Mouse (Mus musculus) thymus, postnatal 14 days (tissue): ENCODE measurements around the gene Klf6.
A peak's percentile ranks its signal among the peaks of the same experiment; 100 is the strongest.

ENCODE experiments used
- DNase-seq: peaks from one replicate; pipeline ENCODE4 v3.0.0; 2021

Gene Klf6

GRCm38 (mm10) chr13:5861157-5862002, at the start of gene Klf6:
Gene Klf6, plus strand, starts transcription at chr13:5861482.
- peak; percentile 99 for DNase-seq

- no peak for DNase-seq
Measured at GRCm38 (mm10) chr13:5813433-5813832, 47.8 kb upstream of the Klf6 start.

GRCm38 (mm10) chr13:5817250-5817649, 44.0 kb upstream of the Klf6 start:
- no peak for DNase-seq

GRCm38 (mm10) chr13:5819173-5819572, 42.1 kb upstream of the Klf6 start:
- DNase-seq: no peak

- DNase-seq: no peak
Measured at GRCm38 (mm10) chr13:5822586-5822985, 38.7 kb upstream of the Klf6 start.

- DNase-seq: no peak
Measured at GRCm38 (mm10) chr13:5823150-5823549, 38.1 kb upstream of the Klf6 start.

DNA sequence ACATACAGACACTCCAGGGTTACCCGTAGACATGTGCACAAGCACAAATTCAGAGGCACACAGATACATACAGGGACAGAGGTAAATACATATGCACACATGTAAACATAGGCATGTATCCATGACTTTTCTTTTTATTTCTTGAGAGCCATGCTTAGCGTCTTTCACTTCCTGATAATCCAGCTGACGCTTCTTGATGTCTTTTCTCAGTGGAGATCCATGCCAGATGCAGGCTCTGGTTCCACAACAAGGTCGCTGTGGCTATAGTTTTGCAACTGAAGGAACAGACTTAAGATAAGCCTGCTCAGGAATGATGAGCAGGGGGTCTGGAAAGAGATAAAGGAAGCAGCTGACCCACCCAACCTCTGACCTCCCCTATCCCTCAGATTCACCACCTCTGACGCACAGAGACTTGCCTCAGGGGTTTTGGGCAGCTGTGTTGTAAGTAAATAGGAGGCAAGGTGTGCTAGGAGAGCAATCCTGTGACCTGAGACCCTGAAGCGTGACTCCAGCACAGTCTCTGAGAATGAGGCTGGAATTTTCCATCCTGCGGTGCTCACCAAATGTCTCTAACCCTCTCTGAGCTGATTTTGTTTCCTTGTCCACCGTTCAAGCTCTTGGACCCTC, 37.0 kb upstream of the Klf6 start:
- DNase-seq: no peak

- DNase-seq: no peak
Measured at GRCm38 (mm10) chr13:5826170-5826827, 35.0 kb upstream of the Klf6 start.

DNA sequence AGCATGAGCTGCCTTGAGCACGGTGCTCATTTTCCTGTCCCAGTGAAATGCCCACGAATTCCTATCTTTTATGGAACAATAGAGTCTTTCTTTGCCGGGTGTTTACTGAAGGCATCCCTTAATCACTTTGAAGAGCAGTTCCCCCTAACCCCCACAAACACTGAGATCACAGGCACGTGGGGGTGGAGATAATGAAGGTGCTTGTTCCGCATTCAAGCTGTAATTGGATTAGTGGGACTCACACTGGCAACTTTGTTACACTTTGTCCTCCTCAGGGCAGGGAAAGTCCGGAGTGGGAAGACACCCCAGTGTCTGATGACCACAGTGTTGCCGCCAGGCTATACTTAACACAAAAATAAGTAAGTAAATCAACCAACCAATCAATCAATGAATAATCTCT, 29.3 kb upstream of the Klf6 start:
- DNase-seq: no peak

GRCm38 (mm10) chr13:5837174-5837777, 24.0 kb upstream of the Klf6 start:
- DNase-seq: no peak

- no peak for DNase-seq
Measured at GRCm38 (mm10) chr13:5841418-5841817, 19.9 kb upstream of the Klf6 start.

DNA sequence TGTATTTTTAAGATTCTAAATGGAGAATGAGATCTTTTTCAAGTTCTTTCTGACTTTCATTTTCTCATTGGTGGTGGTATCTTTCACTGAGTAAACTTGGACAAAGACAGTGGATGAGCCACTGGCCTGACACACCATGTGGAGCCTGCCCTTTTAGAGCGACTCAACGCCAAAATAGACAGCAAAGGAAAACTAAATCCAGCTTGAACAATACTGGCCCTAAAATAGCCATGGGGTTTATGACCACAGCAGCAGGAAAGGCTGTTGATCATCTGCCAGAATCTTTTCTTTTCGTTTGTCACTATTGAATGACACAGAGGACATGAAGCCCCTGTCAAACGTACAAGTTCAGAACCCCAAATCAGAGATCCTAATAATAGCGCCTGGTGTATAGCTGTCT, 18.4 kb upstream of the Klf6 start:
- no peak for DNase-seq

DNA sequence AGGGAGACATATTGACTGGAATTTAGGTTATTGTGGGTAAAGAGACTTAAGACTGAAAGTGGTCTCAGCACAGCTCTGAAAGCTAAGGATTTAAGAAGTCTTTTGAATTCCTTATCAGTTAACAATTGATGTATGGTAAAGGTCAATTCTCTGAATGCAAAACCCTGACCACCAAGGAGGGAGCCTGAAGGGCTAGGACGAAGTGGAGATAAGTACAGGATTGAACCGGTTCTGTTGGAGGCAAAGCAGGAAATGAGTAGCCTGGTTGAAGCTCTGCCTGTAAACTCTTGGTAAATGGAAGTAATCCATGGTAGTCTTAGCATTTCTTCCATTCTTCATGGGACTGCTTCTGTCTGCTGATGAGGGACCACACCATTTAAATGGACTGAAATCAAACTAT, 17.5 kb upstream of the Klf6 start:
- DNase-seq: no peak

- no peak for DNase-seq
Measured at GRCm38 (mm10) chr13:5844338-5844737, 16.9 kb upstream of the Klf6 start.

DNA sequence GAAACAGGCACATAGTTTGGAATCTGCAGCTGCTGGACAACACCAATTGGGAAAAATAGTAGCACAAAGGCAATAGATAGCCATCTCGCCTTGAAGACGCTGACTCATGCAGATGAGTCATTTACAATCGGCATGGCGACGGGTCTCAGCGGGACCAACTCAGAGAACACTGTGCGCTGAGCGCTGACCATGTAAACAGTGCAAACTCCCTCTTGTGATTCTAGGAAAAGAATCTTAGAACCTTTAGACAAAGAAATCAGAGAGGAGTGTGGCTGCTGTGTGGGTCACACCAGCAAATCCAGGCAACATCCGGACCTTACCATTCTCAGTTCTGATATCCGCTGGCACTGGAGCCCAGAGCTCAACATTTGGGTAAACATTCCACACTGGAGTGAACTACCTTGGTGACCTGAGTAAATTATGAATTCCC, 16.1 kb upstream of the Klf6 start:
- DNase-seq: no peak

DNA sequence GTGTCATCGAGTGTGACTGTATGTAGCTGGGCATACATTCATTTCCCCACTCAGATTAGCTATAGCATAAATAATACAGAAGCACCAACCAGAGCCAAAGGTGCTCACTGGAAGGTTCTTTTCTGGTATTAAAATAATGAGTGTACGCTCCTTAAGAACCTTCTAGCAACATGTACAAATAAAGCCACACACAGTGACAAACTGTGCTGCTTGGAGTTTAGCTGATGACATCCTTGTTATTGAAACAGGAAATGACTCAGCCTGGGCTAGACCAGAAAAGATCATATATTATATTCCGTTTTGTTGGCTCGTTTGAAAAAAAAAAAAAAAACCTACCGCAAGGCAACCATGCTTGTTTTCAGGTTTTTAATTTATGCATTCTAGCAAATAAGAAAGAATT, 15.7 kb upstream of the Klf6 start:
- DNase-seq: no peak

DNA sequence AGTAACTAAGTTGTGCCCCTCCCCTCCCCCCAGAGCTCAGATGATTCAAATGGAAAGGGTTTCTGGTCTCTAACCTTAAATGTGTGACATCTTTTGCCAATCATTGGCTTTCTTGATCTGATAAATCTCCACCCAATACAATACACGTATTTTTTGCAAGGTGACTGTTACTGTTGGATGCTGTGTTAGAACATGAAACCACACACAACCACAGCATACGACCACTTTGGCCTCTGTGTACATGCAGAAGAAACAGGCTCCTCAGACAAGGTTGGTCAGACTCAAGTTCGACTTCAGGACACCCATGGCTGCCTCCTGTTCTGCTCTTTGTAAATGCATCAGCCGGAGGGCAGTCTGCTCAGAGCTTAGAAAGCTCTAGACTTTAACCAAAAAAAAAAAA, 14.4 kb upstream of the Klf6 start:
- DNase-seq: no peak

DNA sequence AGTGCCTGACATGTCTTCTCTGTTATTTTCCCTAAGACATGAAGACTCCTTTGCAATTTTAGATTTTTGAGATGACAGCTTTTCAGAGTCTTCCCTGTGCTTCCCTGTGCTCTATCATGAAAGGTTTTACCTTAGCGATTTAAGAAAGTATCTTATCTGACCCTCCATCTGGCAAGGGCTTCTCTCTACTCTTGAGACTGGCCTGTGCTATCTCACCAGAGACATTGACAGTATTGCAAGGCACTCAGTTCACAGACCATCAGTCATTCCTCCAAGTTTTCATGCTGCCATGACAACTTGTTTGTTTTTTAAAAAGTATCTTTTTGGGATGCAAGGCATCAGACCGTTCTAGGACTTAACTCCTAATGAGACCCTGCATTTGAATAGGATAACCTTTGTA, 13.5 kb upstream of the Klf6 start:
- no peak for DNase-seq

DNA sequence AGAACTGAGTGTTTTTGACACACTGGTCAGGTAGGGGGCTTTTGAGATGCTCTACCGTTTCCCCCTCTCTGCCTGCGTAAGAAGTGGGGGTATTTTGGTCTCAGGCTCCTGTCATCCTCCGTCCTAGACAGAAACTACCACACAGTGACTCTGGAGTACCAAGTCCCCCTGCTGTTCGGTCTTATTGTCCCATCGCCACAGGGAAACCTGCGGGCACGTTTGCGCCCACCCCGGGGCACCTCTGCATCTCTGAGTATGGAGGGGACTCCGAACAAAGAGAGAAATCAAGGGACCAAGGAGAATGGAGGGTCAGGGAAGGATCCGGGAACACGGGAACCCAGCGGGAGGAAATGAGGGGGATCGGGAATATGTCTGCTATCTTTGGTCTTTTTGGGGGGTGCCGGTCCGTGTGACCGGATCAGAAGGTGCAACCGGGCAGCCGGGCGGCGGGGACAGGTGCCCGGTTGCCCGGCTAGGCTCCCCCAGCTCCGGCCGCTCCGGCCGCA, 578 bp upstream of the Klf6 start:
- DNase-seq: peak; percentile 76

GRCm38 (mm10) chr13:5862003-5862625, 832 bp downstream of the Klf6 start:
- DNase-seq: peak; percentile 76

GRCm38 (mm10) chr13:5862626-5863407, 1.5 kb downstream of the Klf6 start:
- peak; percentile 21 for DNase-seq

- DNase-seq: peak; percentile 21
Measured at GRCm38 (mm10) chr13:5863408-5863891, 2.2 kb downstream of the Klf6 start.
